Mouse (Mus musculus) liver, embryonic 12.5 days (tissue): Measurements from ENCODE around the gene Stoml2. TPM values are rescaled to one million over a fixed set of nuclear protein-coding genes. Genes with fewer than 3 reads are reported as not detected.
A peak's percentile ranks its signal among the peaks of the same experiment; 100 is the strongest.
"Not testable (repeated sequence)": the region's sequence is repeated elsewhere in the genome, so short reads cannot be mapped to it uniquely, and the experiment has no call there.

Experiments used
- ATAC-seq: fragments of 200-750 bp; cut with Nextera tagmentation; 2 replicates; pipeline ENCODE4 v1.8.0; 2017; ENCODE audit warnings: moderate number of reproducible peaks, mild to moderate bottlenecking, moderate library complexity
- H3K27ac ChIP-seq: fragments of 300-500 bp; sonication (generic); 2 replicates; pipeline ENCODE4 v1.5.1; 2016; ENCODE audit warnings: mild to moderate bottlenecking
- H3K27me3 ChIP-seq: fragments of 300-500 bp; sonication (generic); replicated peaks from 2 replicates; pipeline ENCODE4 v1.6.1; 2016; ENCODE audit warnings: mild to moderate bottlenecking, moderate library complexity
- H3K36me3 ChIP-seq: fragments of 300-500 bp; sonication (generic); 2 replicates; pipeline ENCODE4 v1.6.1; 2016; ENCODE audit warnings: mild to moderate bottlenecking, moderate library complexity
- H3K4me1 ChIP-seq: fragments of 300-500 bp; sonication (generic); 2 replicates; pipeline ENCODE4 v1.6.1; 2016
- H3K4me2 ChIP-seq: fragments of 300-500 bp; sonication (generic); 2 replicates; pipeline ENCODE4 v1.6.1; 2016; ENCODE audit warnings: mild to moderate bottlenecking, moderate library complexity
- H3K4me3 ChIP-seq: fragments of 300-500 bp; sonication (generic); 2 replicates; pipeline ENCODE4 v1.5.1; 2016; ENCODE audit warnings: mild to moderate bottlenecking, moderate library complexity
- H3K9ac ChIP-seq: fragments of 300-500 bp; sonication (generic); 2 replicates; pipeline ENCODE4 v1.6.1; 2016; ENCODE audit warnings: mild to moderate bottlenecking, moderate library complexity
- H3K9me3 ChIP-seq: fragments of 300-500 bp; sonication (generic); replicated peaks from 2 replicates; pipeline ENCODE4 v1.6.1; 2016; ENCODE audit warnings: mild to moderate bottlenecking, moderate library complexity
- WGBS: fragments of 180-500 bp; shearing (Covaris S2); methylation state at CpG from one replicate; pipeline ENCODE4 v1.1.7; 2016; ENCODE audit not compliant: insufficient replicate concordance; 5-methylcytosine and 5-hydroxymethylcytosine counted together
- polyA plus RNA-seq: library from polyadenylated mRNA; unstranded; fragments of >200 nt; fragmentation: Nextera tagmentation; extraction: Ambion mirVana; gene quantifications from 2 replicates; pipeline ENCODE4 v1.2.1, GENCODE M21; 2016

Gene Stoml2
- polyA plus RNA-seq, 1 experiment from 2014 or later: 292 TPM

GRCm38 (mm10) chr4:42999451-43000140 lies 31.9 kb downstream of the Stoml2 start:
- peak; percentile 70 for ATAC-seq
- peaks cover 37% of the 10 kb centered on the region for H3K4me1 ChIP-seq
- under 1% methylated on average over 51 of the region's 51 CpGs for WGBS
- no peaks in the 10 kb centered on the region for H3K9me3 ChIP-seq
- no peaks in the 10 kb centered on the region for H3K27me3 ChIP-seq
- peaks cover 44% of the 10 kb centered on the region for H3K36me3 ChIP-seq
- H3K27ac ChIP-seq: peak overlapping the region; percentile 100
- peak overlapping the region; percentile 98 for H3K9ac ChIP-seq
- H3K4me3 ChIP-seq: peak overlapping the region; percentile 76
- H3K4me2 ChIP-seq: peak overlapping the region; percentile 83

GRCm38 (mm10) chr4:42998022-42998421 lies 33.5 kb downstream of the Stoml2 start:
- Histone ChIP-seq H3K36me3 (peaks cover 54% of the 10 kb centered on the region), H3K27ac (peak overlapping the region; percentile 18; the same call in 1 of the 2 replicates), H3K27me3 (no peaks in the 10 kb centered on the region), H3K4me1 (peaks cover 37% of the 10 kb centered on the region), H3K9me3 (no peaks in the 10 kb centered on the region), H3K4me3 (peak overlapping the region; percentile 76), H3K4me2 (peak overlapping the region; percentile 83), H3K9ac (peak overlapping the region; percentile 98)
- 73% methylated on average over 2 of the region's 2 CpGs for WGBS
- ATAC-seq: no peak

GRCm38 (mm10) chr4:42988296-42988695 lies 43.2 kb downstream of the Stoml2 start:
- H3K27me3 ChIP-seq: no peaks in the 10 kb centered on the region
- H3K9me3 ChIP-seq: no peaks in the 10 kb centered on the region

GRCm38 (mm10) chr4:42980467-42980866 lies 51.0 kb downstream of the Stoml2 start:
- not testable (repeated sequence) for H3K4me3 ChIP-seq, H3K4me1 ChIP-seq, H3K4me2 ChIP-seq, ATAC-seq, H3K27ac ChIP-seq, H3K9ac ChIP-seq, H3K9me3 ChIP-seq, H3K27me3 ChIP-seq
- 81% methylated on average over 8 of the region's 8 CpGs for WGBS
- H3K36me3 ChIP-seq: peaks cover 81% of the 10 kb centered on the region

More at GRCm38 (mm10) chr4:42988296-42988695, 43.2 kb downstream of the Stoml2 start:
- Histone ChIP-seq H3K9ac (no peak overlapping the region), H3K4me3 (no peak overlapping the region), H3K4me2 (no peak overlapping the region), H3K27ac (no peak overlapping the region), H3K4me1 (no peaks in the 10 kb centered on the region), H3K36me3 (peaks cover 99% of the 10 kb centered on the region)
- no peak for ATAC-seq
- WGBS: 78% methylated on average over 1 of the region's 1 CpGs

- Histone ChIP-seq H3K27me3 (no peaks in the 10 kb centered on the region), H3K36me3 (peaks cover 57% of the 10 kb centered on the region), H3K4me1 (no peaks in the 10 kb centered on the region), H3K27ac (no peak overlapping the region), H3K9ac (no peak overlapping the region), H3K9me3 (no peaks in the 10 kb centered on the region), H3K4me3 (no peak overlapping the region), H3K4me2 (no peak overlapping the region)
- 86% methylated on average over 4 of the region's 4 CpGs for WGBS
- ATAC-seq: no peak
Observed at GRCm38 (mm10) chr4:42978062-42978461, 53.4 kb downstream of the Stoml2 start.

Other genes starting within 250 kb of the Stoml2 start
- 0.15 and 0.18 TPM in 2 replicates for gene Fam205a1, start 177.8 kb downstream of the Stoml2 start, polyA plus RNA-seq
- gene Gm12394, start 174.9 kb downstream of the Stoml2 start, polyA plus RNA-seq: 0.05 and 0.07 TPM in 2 replicates
- 0.24 and 0.33 TPM in 2 replicates for gene Fam205c, start 157.5 kb downstream of the Stoml2 start, polyA plus RNA-seq
- gene Phf24, start 115.0 kb downstream of the Stoml2 start, polyA plus RNA-seq: 0.18 and 0.26 TPM in 2 replicates
- 0.94 and 1.2 TPM in 2 replicates for gene Dnajb5, start 81.9 kb downstream of the Stoml2 start, polyA plus RNA-seq
- 0.20 and 0.47 TPM in 2 replicates for gene 1700022I11Rik, start 62.1 kb downstream of the Stoml2 start, polyA plus RNA-seq
- gene Vcp, start 31.2 kb downstream of the Stoml2 start, polyA plus RNA-seq: 354 and 366 TPM in 2 replicates
- 12.3 and 13.6 TPM in 2 replicates for gene Fancg, start 21.2 kb downstream of the Stoml2 start, polyA plus RNA-seq
- 16.8 and 19.4 TPM in 2 replicates for gene Pigo, start 5.9 kb downstream of the Stoml2 start, polyA plus RNA-seq
- gene Fam214b, start 14.5 kb upstream of the Stoml2 start, polyA plus RNA-seq: 28.9 and 32.2 TPM in 2 replicates
- gene Unc13b, start 27.2 kb upstream of the Stoml2 start, polyA plus RNA-seq: 0.91 and 1.2 TPM in 2 replicates
- 0.07 and 0.27 TPM in 2 replicates for gene Atp8b5, start 235.4 kb upstream of the Stoml2 start, polyA plus RNA-seq